Mouse (Mus musculus): ENCODE measurements around the gene Sars2.

DNA sequence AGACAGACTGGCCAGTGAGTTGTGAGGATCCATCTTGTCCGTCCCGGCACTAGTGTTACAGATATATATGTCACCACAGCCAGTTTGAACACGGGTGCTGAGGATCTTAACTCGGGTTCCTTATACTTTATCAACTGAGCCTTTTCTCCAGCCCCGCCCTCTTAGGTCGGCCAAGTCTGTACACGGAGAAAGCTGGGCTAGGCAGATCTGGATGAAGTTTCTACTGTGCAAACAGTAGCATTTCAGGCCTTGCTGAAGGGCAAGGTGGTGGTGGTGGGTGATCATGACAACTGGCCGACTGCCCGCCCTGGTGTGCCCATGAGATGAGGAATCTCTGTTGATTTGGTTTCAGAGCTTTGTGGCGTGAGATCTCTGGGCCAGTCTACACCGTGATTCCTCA, 44.5 kb upstream of the Sars2 start:
- TF ChIP-seq CTCF (IDR thresholded peaks at IDR 0.05; ENCODE audit: control insufficient read depth, insufficient read depth, low read length) (no peak), POLR2A (IDR thresholded peaks at IDR 0.05; ENCODE audit: borderline replicate concordance, control insufficient read depth, low read depth, low read length) (no peak)

Data from bone marrow, adult 2 months (tissue).